Comparison of ENCODE assay signal across 11 mouse cellular contexts in the genomic region with DNA sequence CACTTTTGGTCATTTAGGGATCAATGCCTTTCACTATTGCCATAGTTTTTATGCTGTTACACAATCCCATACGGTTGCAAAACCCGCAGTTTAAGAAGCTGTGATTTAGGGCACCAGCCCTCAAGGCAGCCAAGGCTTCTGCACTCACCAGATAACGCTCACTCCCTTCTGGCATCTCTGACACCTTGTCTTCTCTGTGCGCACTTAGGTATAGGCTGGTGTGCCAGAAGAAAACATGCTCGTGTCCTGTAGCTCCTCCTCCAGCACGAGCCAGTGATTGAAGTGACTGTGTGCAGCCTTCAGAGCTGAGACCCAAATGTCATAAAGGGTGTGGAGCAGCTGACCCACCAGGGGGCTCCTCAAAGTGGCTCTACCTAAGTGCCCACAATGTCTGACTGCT. TPM values are rescaled to one million over a fixed set of nuclear protein-coding genes. Genes with fewer than 3 reads are reported as not detected.
DNase-seq lines count a peak whose midpoint lies in the region; ATAC-seq and TF ChIP-seq lines count a peak whose summit lies in the region.
"Had no signal": no experiment of that assay in that cellular context is flagged by ENCODE, and none has a peak within 500 bp of the region (broad histone marks: within the 10 kb centered on the region; RNA-seq: fewer than 3 reads in every experiment).

No protein-coding gene starts in this region.

- H3K27me3 ChIP-seq in hindbrain, postnatal 0 days (ENCODE audit: insufficient read depth, low read length), result no peaks in the 10 kb centered on the region
- no peaks in the 10 kb centered on the region for H3K27me3 ChIP-seq in hindbrain, embryonic 13.5 days
- H3K27me3 ChIP-seq in intestine, embryonic 14.5 days (replicated peaks; ENCODE audit: control insufficient read depth, insufficient read depth, low read length), result no peaks in the 10 kb centered on the region
- H3K27me3 ChIP-seq: embryonic facial prominence, embryonic 15.5 days; lung, embryonic 15.5 days; neural tube, embryonic 12.5 days had no signal

- no peak for ATAC-seq in hindbrain, postnatal 0 days
- ATAC-seq in hindbrain, embryonic 13.5 days (ENCODE audit: low FRiP score), result no peak
- ATAC-seq in intestine, embryonic 14.5 days (replicated peaks; ENCODE audit: low FRiP score, low TSS enrichment, low read depth), result no peak

- no peak overlapping the region for H3K4me2 ChIP-seq in hindbrain, postnatal 0 days (ENCODE audit: low read depth, low read length)
- H3K4me2 ChIP-seq in hindbrain, embryonic 13.5 days, result no peak overlapping the region
- H3K4me2 ChIP-seq in intestine, embryonic 14.5 days (ENCODE audit: low read length), result no peak overlapping the region
- H3K4me2 ChIP-seq: embryonic facial prominence, embryonic 15.5 days; lung, embryonic 15.5 days; neural tube, embryonic 12.5 days had no signal

- H3K4me3 ChIP-seq in hindbrain, postnatal 0 days (ENCODE audit: low read length), result no peak overlapping the region
- H3K4me3 ChIP-seq in hindbrain, embryonic 13.5 days, result no peak overlapping the region
- no peak overlapping the region; the same call in 1 of the 2 replicates for H3K4me3 ChIP-seq in intestine, embryonic 14.5 days (ENCODE audit: low read depth, low read length)
- H3K4me3 ChIP-seq: embryonic facial prominence, embryonic 15.5 days; lung, embryonic 15.5 days; neural tube, embryonic 12.5 days had no signal

- H3K4me1 ChIP-seq in hindbrain, postnatal 0 days (ENCODE audit: insufficient read depth, low read length), result peaks cover 7% of the 10 kb centered on the region; the same call in 1 of the 2 replicates
- peaks cover 32% of the 10 kb centered on the region for H3K4me1 ChIP-seq in hindbrain, embryonic 13.5 days (replicated peaks)
- H3K4me1 ChIP-seq in intestine, embryonic 14.5 days (replicated peaks; ENCODE audit: control insufficient read depth, insufficient read depth, low read length), result peaks cover 20% of the 10 kb centered on the region

- intact Hi-C loops in left cerebral cortex, postnatal 4 days (cut with DNase I), result no loop called here

- TF ChIP-seq CTCF in hindbrain, postnatal 0 days (IDR thresholded peaks at IDR 0.05; ENCODE audit: low read depth), result 0 out of 2 replicates have a peak, but pooled peaks have one; percentile 1

- H3K9me3 ChIP-seq in hindbrain, postnatal 0 days (ENCODE audit: low read length), result no peaks in the 10 kb centered on the region
- H3K9me3 ChIP-seq in hindbrain, embryonic 13.5 days, result no peaks in the 10 kb centered on the region
- no peaks in the 10 kb centered on the region for H3K9me3 ChIP-seq in intestine, embryonic 14.5 days (ENCODE audit: control insufficient read depth, low read length)
- H3K9me3 ChIP-seq: embryonic facial prominence, embryonic 15.5 days; lung, embryonic 15.5 days; neural tube, embryonic 12.5 days had no signal

- DNase-seq in hindbrain, postnatal 0 days (ENCODE audit: low spot score), result no peak
- DNase-seq in adipocyte (ENCODE audit: low spot score), result peak; percentile 45
- DNase-seq in intestine, embryonic 14.5 days (ENCODE audit: low spot score), result no peak
- DNase-seq in naive thymus-derived CD4-positive, alpha-beta T cell, adult 2 months (ENCODE audit: low read depth), result peak; percentile 12
- no peak for DNase-seq in yolk sac, embryonic 10.5 days (ENCODE audit: low spot score)
- DNase-seq in left cerebral cortex, postnatal 4 days, result no peak
- DNase-seq: kidney, postnatal 4 days had no signal

- no peak overlapping the region for H3K9ac ChIP-seq in hindbrain, postnatal 0 days (replicated peaks; ENCODE audit: low read length)
- H3K9ac ChIP-seq in hindbrain, embryonic 13.5 days, result no peak overlapping the region
- no peak overlapping the region for H3K9ac ChIP-seq in intestine, embryonic 14.5 days (ENCODE audit: low read length)
- H3K9ac ChIP-seq: embryonic facial prominence, embryonic 15.5 days; lung, embryonic 15.5 days; neural tube, embryonic 12.5 days had no signal

- H3K36me3 ChIP-seq in hindbrain, postnatal 0 days (ENCODE audit: insufficient read depth, low read length), result peaks cover 11% of the 10 kb centered on the region; the same call in 1 of the 2 replicates
- H3K36me3 ChIP-seq in hindbrain, embryonic 13.5 days, result peaks cover 13% of the 10 kb centered on the region
- peaks cover 11% of the 10 kb centered on the region for H3K36me3 ChIP-seq in intestine, embryonic 14.5 days (ENCODE audit: control insufficient read depth, insufficient read depth, low read length)

- H3K27ac ChIP-seq in hindbrain, postnatal 0 days, result no peak overlapping the region
- H3K27ac ChIP-seq in hindbrain, embryonic 13.5 days, result no peak overlapping the region
- 0 out of 2 replicates have a peak overlapping the region, but pooled peaks have one; percentile 22 for H3K27ac ChIP-seq in intestine, embryonic 14.5 days (ENCODE audit: low read depth)
- H3K27ac ChIP-seq: embryonic facial prominence, embryonic 15.5 days; lung, embryonic 15.5 days; neural tube, embryonic 12.5 days had no signal

- 65% methylated on average over 6 of the region's 6 CpGs for WGBS in hindbrain, postnatal 0 days
- 71% methylated on average over 6 of the region's 6 CpGs for WGBS in hindbrain, embryonic 13.5 days
- WGBS in intestine, embryonic 14.5 days, result 48% methylated on average over 6 of the region's 6 CpGs

RNA-seq across cellular contexts. Expression of gene Eif5, which starts 2.5 kb away (rescaled TPM):
- 197 and 343 TPM in 2 replicates for total RNA-seq in hindbrain, postnatal 0 days (2014; rRNA removed)
- 576 and 621 TPM in 2 replicates for polyA plus RNA-seq in hindbrain, postnatal 0 days (2015; fragmentation: Nextera tagmentation; extraction: Ambion mirVana)
- polyA plus RNA-seq in hindbrain, embryonic 13.5 days (2015; fragmentation: Nextera tagmentation; extraction: Ambion mirVana), result 630 TPM in 2 replicates
- polyA plus RNA-seq in intestine, embryonic 14.5 days (2014; fragmentation: Nextera tagmentation; extraction: Ambion mirVana), result 505 and 521 TPM in 2 replicates
- 100 to 1,000 TPM; 270 to 278 TPM for total RNA-seq in left cerebral cortex, postnatal 4 days (2021)

RNA-seq across cellular contexts. Expression of gene Mark3, which starts 39.0 kb away (rescaled TPM):
- 116 and 128 TPM in 2 replicates for total RNA-seq in hindbrain, postnatal 0 days (2014; rRNA removed)
- polyA plus RNA-seq in hindbrain, postnatal 0 days (2015; fragmentation: Nextera tagmentation; extraction: Ambion mirVana), result 38.4 and 41.0 TPM in 2 replicates
- 50.6 and 50.9 TPM in 2 replicates for polyA plus RNA-seq in hindbrain, embryonic 13.5 days (2015; fragmentation: Nextera tagmentation; extraction: Ambion mirVana)
- polyA plus RNA-seq in intestine, embryonic 14.5 days (2014; fragmentation: Nextera tagmentation; extraction: Ambion mirVana), result 49.4 and 49.6 TPM in 2 replicates
- total RNA-seq in left cerebral cortex, postnatal 4 days (2021), result 100 to 1,000 TPM; 139 to 141 TPM

RNA-seq across cellular contexts. Expression of gene Gm266, which starts 49.7 kb away (rescaled TPM):
- total RNA-seq in hindbrain, postnatal 0 days (2014; rRNA removed), result 11.5 and 22.1 TPM in 2 replicates
- polyA plus RNA-seq in hindbrain, postnatal 0 days (2015; fragmentation: Nextera tagmentation; extraction: Ambion mirVana), result 11.8 TPM in 2 replicates
- 1.7 and 2.0 TPM in 2 replicates for polyA plus RNA-seq in hindbrain, embryonic 13.5 days (2015; fragmentation: Nextera tagmentation; extraction: Ambion mirVana)
- 27.5 and 33.8 TPM in 2 replicates for polyA plus RNA-seq in intestine, embryonic 14.5 days (2014; fragmentation: Nextera tagmentation; extraction: Ambion mirVana)
- total RNA-seq in left cerebral cortex, postnatal 4 days (2021), result 1 to 10 TPM; 2.2 to 2.8 TPM

Comparison
In these comparisons a context has a peak if more than half of its experiments do, and no peak if none do; other contexts are left out.
1. DNase-seq: peak in adipocyte (single experiment) and naive thymus-derived CD4-positive, alpha-beta T cell, adult 2 months (single experiment); none in hindbrain, postnatal 0 days (single experiment), intestine, embryonic 14.5 days (single experiment), yolk sac, embryonic 10.5 days (single experiment) and left cerebral cortex, postnatal 4 days (single experiment).